18 mouse cellular contexts compared by ENCODE assay signal in the genomic region with DNA sequence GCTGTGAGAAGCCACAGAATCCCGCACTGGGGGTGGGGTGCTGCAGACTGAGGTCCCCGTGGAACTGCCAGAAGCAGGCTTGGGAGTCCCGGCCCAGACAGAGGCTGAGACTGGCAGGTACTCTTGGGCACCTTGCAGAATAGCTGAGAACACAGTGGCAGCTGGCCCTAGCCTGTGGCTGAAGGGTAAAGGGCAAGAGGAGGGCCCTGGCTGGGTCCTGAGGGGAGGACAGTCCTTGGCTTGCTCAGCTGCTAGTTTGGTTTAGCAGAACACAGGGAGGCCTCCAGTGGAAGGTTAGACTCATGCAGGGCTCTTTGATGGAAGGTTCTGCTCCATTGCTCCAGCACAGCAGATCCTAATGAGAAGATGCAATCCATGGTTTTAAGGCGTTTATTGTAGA.
"Had no signal": no experiment of that assay in that cellular context is flagged by ENCODE, and none has a peak within 500 bp of the region (broad histone marks: within the 10 kb centered on the region; RNA-seq: fewer than 3 reads in every experiment).

No protein-coding gene starts in this region.

- H3K4me1 ChIP-seq: limb, embryonic 10.5 days; limb, embryonic 13.5 days; liver, embryonic 13.5 days; midbrain, embryonic 12.5 days; midbrain, embryonic 15.5 days; neural tube, embryonic 12.5 days; neural tube, embryonic 15.5 days had no signal

- DNase-seq: kidney, adult 18-20 months; liver; liver, embryonic 13.5 days; lung, embryonic 14.5 days; right cerebral cortex, adult 18-20 months; right cerebral cortex, postnatal 14 days; thymus, adult 18-20 months; thymus, postnatal 36 days had no signal

- H3K9ac ChIP-seq: limb, embryonic 13.5 days; liver, embryonic 13.5 days; lung, embryonic 14.5 days; midbrain, embryonic 12.5 days; midbrain, embryonic 15.5 days; neural tube, embryonic 12.5 days; neural tube, embryonic 15.5 days had no signal

- ATAC-seq: intestine, embryonic 16.5 days; lung, postnatal 0 days; midbrain, embryonic 15.5 days had no signal

- H3K27ac ChIP-seq: kidney, postnatal 0 days; limb, embryonic 10.5 days; limb, embryonic 13.5 days; liver, embryonic 13.5 days; macrophage; midbrain, embryonic 12.5 days; midbrain, embryonic 15.5 days; neural tube, embryonic 12.5 days; neural tube, embryonic 15.5 days had no signal

- H3K4me3 ChIP-seq: limb, embryonic 10.5 days; limb, embryonic 13.5 days; liver, embryonic 13.5 days; midbrain, embryonic 12.5 days; midbrain, embryonic 15.5 days; neural tube, embryonic 12.5 days; neural tube, embryonic 15.5 days had no signal

- H3K4me2 ChIP-seq: limb, embryonic 13.5 days; liver, embryonic 13.5 days; lung, embryonic 14.5 days; midbrain, embryonic 12.5 days; midbrain, embryonic 15.5 days; neural tube, embryonic 12.5 days; neural tube, embryonic 15.5 days had no signal

- H3K36me3 ChIP-seq: limb, embryonic 10.5 days; limb, embryonic 13.5 days; liver, embryonic 13.5 days; midbrain, embryonic 12.5 days; midbrain, embryonic 15.5 days; neural tube, embryonic 12.5 days; neural tube, embryonic 15.5 days had no signal

- H3K27me3 ChIP-seq: limb, embryonic 13.5 days; liver, embryonic 13.5 days; midbrain, embryonic 12.5 days; midbrain, embryonic 15.5 days; neural tube, embryonic 12.5 days; neural tube, embryonic 15.5 days had no signal

- H3K9me3 ChIP-seq: limb, embryonic 10.5 days; liver, embryonic 13.5 days; midbrain, embryonic 15.5 days had no signal
